Mouse (Mus musculus) kidney, postnatal 10 days (tissue): ENCODE measurements around the gene Pus7.

Source experiments
- DNase-seq: peaks from one replicate; pipeline ENCODE4 v3.0.0; 2021; ENCODE audit warnings: mixed read lengths

The Pus7 gene

GRCm38 (mm10) chr5:23782931-23783877, at the start of gene Pus7:
Pus7 (minus strand) TSS chr5:23783711.
- peak; percentile 93 for DNase-seq

GRCm38 (mm10) chr5:23830897-23831752, 47.6 kb upstream of the Pus7 start:
- DNase-seq, result peak; percentile 62

DNA sequence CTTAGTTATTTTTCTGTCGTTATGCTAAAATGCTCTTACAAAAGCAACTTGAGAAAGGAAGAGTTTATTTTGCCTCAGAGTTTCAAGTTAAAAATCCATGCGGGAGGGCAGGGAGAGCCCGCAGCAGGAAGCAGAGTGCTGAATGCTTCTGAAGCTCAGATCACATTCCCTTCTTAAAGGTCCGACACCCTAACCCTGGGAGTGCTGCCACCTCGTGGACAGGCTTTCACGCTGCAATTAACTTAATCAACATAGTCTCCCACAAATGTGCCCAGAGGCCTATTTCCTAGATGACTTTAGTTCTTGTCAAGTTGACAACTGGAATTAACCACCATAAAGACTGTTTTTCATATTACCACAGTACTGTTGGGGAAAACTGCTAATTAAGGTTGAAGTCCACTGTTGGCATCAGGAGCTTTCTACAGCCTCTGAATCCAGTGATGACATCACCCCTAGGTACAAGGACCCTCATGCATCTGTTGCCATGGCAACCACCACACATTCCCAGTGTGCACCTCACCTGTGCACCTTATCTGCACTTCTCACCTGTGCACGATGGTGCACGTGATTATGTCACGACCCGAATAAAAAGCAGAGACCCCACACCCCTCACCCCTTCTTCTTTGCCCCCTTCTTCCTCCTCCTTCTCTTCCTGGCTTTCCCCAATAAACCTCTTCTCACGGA, 43.0 kb upstream of the Pus7 start:
- peak; percentile 70 for DNase-seq

GRCm38 (mm10) chr5:23824171-23824733, 40.7 kb upstream of the Pus7 start:
- DNase-seq, result no peak

- DNase-seq, result no peak
These were observed 38.8 kb upstream of the Pus7 start for GRCm38 (mm10) chr5:23822306-23822705.

GRCm38 (mm10) chr5:23816681-23817080, 33.2 kb upstream of the Pus7 start:
- peak; percentile 16 for DNase-seq

GRCm38 (mm10) chr5:23814841-23815240, 31.3 kb upstream of the Pus7 start:
- no peak for DNase-seq

GRCm38 (mm10) chr5:23792726-23793125, 9.2 kb upstream of the Pus7 start:
- no peak for DNase-seq

DNA sequence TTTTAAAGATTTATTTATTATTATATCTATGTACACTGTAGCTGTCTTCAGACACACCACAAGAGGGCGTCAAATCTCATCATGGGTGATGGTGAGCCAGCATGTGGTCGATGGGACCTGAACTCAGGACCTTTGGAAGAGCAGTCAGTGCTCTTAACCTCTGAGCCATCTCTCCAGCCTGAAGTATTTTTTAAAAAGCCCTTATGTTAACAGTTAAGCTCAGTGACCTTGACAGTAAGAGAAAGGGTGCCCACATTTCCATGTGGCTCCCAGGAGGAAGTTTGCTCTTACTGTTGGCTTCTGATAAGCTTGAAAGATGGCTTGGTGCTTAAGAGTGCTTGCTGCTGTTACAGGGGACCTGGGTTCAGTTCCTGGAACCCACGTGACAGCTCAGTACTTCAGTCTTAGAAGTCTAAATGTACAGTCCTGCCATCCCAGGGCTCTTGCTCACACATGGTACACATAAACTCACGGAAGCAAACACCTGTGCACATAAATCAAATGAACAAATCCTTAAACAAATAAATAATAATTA, 5.6 kb upstream of the Pus7 start:
- no peak for DNase-seq

- DNase-seq, result no peak
These were observed 4.9 kb upstream of the Pus7 start for GRCm38 (mm10) chr5:23788390-23788830.

GRCm38 (mm10) chr5:23787536-23788389, 4.3 kb upstream of the Pus7 start, which contains the start of gene Rint1:
Rint1 (plus strand) TSS chr5:23787711.
- DNase-seq, result peak; percentile 98

DNA sequence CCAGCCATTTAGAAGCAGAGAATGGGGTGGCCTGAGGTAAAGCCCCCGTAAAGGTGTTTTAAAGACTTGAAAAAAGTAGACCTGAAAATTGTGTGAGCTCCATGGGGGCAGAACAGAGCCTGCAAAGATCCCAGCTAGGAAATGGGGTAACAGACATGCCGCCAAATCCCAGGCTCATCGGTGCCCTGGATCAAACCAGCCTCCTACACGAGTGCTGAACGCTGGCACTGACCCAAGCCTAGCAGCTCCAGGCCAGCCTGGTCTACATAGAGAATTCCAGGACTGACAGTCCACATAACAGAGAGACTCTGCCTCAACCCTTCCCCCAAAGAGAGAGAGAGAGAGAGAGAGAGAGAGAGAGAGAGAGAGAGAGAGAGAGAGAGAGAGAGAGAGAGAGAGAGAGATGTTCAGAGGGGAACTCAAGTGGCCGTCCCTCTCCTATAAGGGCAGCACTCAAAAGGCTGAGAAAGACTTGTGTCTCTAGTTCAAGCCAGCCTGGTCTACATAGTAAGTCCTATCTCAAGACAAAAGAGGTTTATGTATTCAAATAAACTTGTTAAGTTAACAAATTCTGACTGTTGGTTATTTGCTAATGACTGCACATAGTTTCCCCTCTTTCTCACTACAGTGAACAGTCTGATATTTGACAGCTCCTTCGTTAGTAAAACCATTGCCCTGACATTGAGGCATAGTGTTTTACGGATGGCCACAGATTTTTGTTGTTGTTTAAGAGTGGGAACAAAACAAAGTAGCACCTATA, 1.3 kb downstream of the Pus7 start:
- DNase-seq, result peak; percentile 19

GRCm38 (mm10) chr5:23781172-23781571, 2.3 kb downstream of the Pus7 start:
- no peak for DNase-seq

DNA sequence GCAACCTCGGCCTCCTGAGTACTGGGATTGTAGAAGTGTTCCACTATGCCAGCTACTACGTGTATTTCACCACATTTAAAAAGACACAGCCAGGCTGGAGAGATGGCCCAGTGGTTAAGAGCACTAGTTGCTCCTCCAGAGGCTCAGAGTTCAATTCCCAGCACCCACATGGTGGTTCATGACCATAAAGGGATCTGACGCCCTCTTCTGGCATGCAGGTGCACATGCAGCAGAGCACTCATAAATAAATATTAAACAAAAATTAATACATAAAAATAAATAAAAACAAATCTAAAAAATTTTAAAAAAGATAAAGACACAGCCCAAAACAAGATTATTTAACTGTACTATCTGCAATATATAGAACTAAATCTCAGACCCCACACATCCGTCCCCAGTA, 3.0 kb downstream of the Pus7 start:
- no peak for DNase-seq

DNA sequence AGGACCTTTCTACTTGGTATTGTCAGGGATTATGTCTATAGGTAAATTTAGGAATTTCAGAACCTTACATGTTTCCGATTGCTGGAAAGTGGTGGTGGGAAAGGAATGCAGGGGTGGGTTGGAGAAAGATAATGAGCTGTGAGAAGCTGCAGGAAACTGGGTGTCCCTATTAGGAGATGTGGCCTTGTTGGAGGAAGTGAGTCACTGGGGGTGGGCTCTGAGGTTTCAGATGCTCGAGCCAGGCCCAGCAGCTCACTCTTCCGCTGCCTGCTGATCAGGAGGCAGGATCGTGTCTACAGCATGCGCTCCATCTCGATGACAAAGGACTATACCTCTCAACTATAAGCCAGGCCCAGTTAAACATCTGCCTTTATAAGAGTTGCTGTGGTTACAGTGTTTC, 9.3 kb downstream of the Pus7 start:
- no peak for DNase-seq

GRCm38 (mm10) chr5:23771105-23771504, 12.4 kb downstream of the Pus7 start:
- no peak for DNase-seq

GRCm38 (mm10) chr5:23764557-23764956, 19.0 kb downstream of the Pus7 start:
- DNase-seq, result no peak

DNA sequence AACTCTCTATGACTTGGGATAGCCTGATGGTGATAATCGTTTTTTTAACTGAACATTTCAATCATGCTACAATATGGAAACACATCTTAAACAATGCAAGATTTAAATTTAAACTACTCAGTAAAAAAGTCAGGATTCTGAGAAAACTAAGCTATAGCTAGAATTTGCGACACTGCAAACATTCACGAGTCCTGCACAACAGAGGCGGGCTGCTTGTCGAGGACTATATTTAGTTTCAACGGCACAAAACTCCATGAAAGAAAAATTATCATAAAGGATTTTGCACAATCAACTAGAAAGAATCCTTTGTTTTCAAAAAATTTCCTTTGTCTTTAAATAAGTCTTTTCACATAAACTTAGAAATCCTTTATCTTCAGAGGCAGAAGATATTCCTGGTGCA, 21.0 kb downstream of the Pus7 start:
- DNase-seq, result no peak

- DNase-seq, result peak; percentile 66
These were observed 24.9 kb downstream of the Pus7 start for GRCm38 (mm10) chr5:23758633-23759032.

DNA sequence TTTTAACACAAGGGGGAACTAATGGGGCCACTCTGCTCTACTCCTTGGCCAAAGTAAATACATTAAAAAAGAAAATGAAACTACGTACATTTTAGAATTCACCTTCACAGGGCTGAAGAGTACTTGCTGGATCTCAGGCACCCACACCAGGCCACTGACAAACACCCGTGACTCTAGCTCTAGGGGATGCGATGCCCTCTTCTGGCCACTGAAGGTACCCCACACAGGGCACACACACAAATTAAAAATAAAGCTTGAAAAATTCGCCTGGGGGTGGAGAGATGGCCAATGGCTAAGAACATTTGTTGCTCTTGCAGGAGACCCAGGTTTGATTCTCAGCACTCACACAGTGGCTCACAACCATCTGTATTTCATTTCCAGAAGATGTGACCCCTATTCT, 27.1 kb downstream of the Pus7 start:
- no peak for DNase-seq

DNA sequence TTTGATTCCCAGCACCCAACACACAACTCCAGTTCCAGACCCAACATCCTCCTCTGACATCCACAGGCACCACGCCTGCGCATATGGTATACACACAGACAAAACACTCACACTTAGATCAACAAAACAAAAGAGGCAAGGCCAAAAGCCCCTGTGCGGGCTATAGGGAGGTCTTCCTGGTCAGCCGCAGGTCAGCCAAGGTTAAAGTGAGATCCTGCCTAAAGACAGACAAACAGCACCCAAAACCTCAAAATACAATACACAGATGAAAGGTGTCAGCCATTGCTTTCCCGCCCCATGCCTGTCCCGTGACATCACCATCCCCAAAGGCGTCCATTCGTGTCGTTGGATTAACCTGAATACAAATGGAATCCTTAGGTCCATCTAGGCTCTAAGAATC, 27.9 kb downstream of the Pus7 start:
- DNase-seq, result no peak
